Mouse (Mus musculus): ENCODE measurements around the gene Cnot1.

Cnot1 gene

GRCm38 (mm10) chr8:95748028-95748427 is 59.2 kb downstream of the Cnot1 start:
- no peak for DNase-seq (ENCODE audit: extremely low read depth, insufficient read length, low spot score)

GRCm38 (mm10) chr8:95741732-95742131 is 65.5 kb downstream of the Cnot1 start:
- DNase-seq (ENCODE audit: extremely low read depth, insufficient read length, low spot score), result no peak

GRCm38 (mm10) chr8:95738596-95738995 is 68.7 kb downstream of the Cnot1 start:
- DNase-seq (ENCODE audit: extremely low read depth, insufficient read length, low spot score), result no peak

GRCm38 (mm10) chr8:95727625-95728024 is 79.6 kb downstream of the Cnot1 start:
- no peak for DNase-seq (ENCODE audit: extremely low read depth, insufficient read length, low spot score)

GRCm38 (mm10) chr8:95716546-95717335 is 90.5 kb downstream of the Cnot1 start:
- DNase-seq (ENCODE audit: extremely low read depth, insufficient read length, low spot score), result no peak

GRCm38 (mm10) chr8:95715676-95716531 is 91.4 kb downstream of the Cnot1 start, which contains the start of gene Setd6:
Gene Setd6 (plus strand): TSS chr8:95715881.
- peak; percentile 82 for DNase-seq (ENCODE audit: extremely low read depth, insufficient read length, low spot score)

GRCm38 (mm10) chr8:95714837-95715413 is 92.3 kb downstream of the Cnot1 start:
- DNase-seq (ENCODE audit: extremely low read depth, insufficient read length, low spot score), result no peak

- no peak for DNase-seq (ENCODE audit: extremely low read depth, insufficient read length, low spot score)
Measured at GRCm38 (mm10) chr8:95714367-95714766, 92.9 kb downstream of the Cnot1 start.

GRCm38 (mm10) chr8:95713100-95714010 is 93.9 kb downstream of the Cnot1 start:
- DNase-seq (ENCODE audit: extremely low read depth, insufficient read length, low spot score), result no peak

GRCm38 (mm10) chr8:95712395-95712794 is 94.9 kb downstream of the Cnot1 start:
- no peak for DNase-seq (ENCODE audit: extremely low read depth, insufficient read length, low spot score)

- DNase-seq (ENCODE audit: extremely low read depth, insufficient read length, low spot score), result no peak
Measured at GRCm38 (mm10) chr8:95711029-95711428, 96.2 kb downstream of the Cnot1 start.

GRCm38 (mm10) chr8:95709579-95709978 is 97.7 kb downstream of the Cnot1 start:
- no peak for DNase-seq (ENCODE audit: extremely low read depth, insufficient read length, low spot score)

GRCm38 (mm10) chr8:95704538-95704937 is 102.7 kb downstream of the Cnot1 start:
- no peak for DNase-seq (ENCODE audit: extremely low read depth, insufficient read length, low spot score)

- DNase-seq (ENCODE audit: extremely low read depth, insufficient read length, low spot score), result no peak
Measured at GRCm38 (mm10) chr8:95703461-95704260, 103.6 kb downstream of the Cnot1 start.

GRCm38 (mm10) chr8:95702480-95703446 is 104.5 kb downstream of the Cnot1 start:
- DNase-seq (ENCODE audit: extremely low read depth, insufficient read length, low spot score), result no peak

GRCm38 (mm10) chr8:95701809-95702208 is 105.5 kb downstream of the Cnot1 start:
- DNase-seq (ENCODE audit: extremely low read depth, insufficient read length, low spot score), result no peak

GRCm38 (mm10) chr8:95700282-95700681 is 107.0 kb downstream of the Cnot1 start:
- DNase-seq (ENCODE audit: extremely low read depth, insufficient read length, low spot score), result no peak

- no peak for DNase-seq (ENCODE audit: extremely low read depth, insufficient read length, low spot score)
Measured at GRCm38 (mm10) chr8:95698179-95698578, 109.1 kb downstream of the Cnot1 start.
